Comparison of ENCODE assay signal across 8 mouse cellular contexts in the genomic region with DNA sequence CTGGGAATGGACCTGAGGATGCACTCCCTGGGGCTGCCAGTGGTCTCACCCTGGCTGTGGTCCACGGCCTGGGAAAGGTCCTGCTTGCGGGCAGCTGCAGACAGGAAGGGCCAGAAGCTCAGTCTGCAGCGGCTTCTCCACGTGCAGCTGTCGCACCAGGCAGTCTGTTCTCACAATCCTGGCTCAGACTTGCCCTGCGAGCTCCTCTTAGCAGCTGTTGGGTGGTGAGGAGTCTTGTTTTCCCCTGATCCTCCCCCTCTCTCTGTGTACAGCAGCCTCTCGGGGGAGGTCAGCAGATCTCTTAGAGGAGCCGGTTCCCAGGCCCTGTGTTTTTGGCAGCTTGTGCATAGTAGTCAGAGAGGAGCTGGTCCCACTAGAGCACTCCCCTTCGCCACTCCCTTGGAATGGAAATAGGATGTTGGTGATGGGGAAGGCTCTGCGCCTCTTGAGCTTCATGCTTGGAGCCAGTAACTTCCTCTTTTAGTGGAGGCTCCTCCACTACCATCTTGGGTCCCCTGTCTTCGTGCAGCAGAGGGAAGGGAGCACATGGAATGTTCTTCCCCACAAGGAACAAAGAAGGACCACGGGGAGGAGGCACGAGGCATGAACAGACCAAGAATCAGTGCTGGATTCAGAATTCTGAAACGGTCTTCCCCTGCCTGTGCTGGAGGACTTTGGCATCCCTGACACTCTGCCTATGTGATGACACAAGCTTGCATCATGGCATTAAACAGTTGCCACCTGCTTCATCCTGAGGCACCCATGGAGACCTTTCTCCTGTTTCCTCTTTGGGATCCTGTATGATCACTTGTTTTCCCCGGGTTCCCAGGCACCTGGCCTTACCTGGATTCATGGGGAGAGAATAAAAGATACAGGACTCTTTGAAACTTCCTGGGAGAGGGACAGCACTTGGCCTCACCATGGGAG. TPM values are rescaled to one million over a fixed set of nuclear protein-coding genes. Genes with fewer than 3 reads are reported as not detected.
A peak's percentile ranks its signal among the peaks of the same experiment; 100 is the strongest.
DNase-seq lines count a peak whose midpoint lies in the region; ATAC-seq and TF ChIP-seq lines count a peak whose summit lies in the region.

No protein-coding gene starts in this region.

- intact Hi-C loops in left cerebral cortex, postnatal 14 days (cut with DNase I) = no loop called here

- no peak overlapping the region for H3K4me2 ChIP-seq in heart, embryonic 15.5 days
- no peak overlapping the region for H3K4me2 ChIP-seq in limb, embryonic 13.5 days (replicated peaks)

- H3K27ac ChIP-seq in bone marrow, adult 2 months (ENCODE audit: control insufficient read depth, insufficient read depth, low read depth, low read length, poor library complexity) = peak overlapping the region; percentile 6; the same call in 1 of the 2 replicates
- peak overlapping the region; percentile 73 for H3K27ac ChIP-seq in heart, embryonic 15.5 days
- H3K27ac ChIP-seq in limb, embryonic 13.5 days = peak overlapping the region; percentile 15; the same call in 1 of the 2 replicates

- no peak overlapping the region for H3K4me3 ChIP-seq in bone marrow, adult 2 months (replicated peaks; ENCODE audit: control insufficient read depth, low read depth, low read length)
- no peak overlapping the region for H3K4me3 ChIP-seq in heart, embryonic 15.5 days
- no peak overlapping the region for H3K4me3 ChIP-seq in limb, embryonic 13.5 days

- WGBS in bone marrow, adult 2 months = 63% methylated on average over 15 of the region's 15 CpGs
- 56% methylated on average over 15 of the region's 15 CpGs for WGBS in heart, embryonic 15.5 days
- 64% methylated on average over 15 of the region's 15 CpGs for WGBS in limb, embryonic 13.5 days

- H3K27me3 ChIP-seq in heart, embryonic 15.5 days = no peaks in the 10 kb centered on the region
- no peaks in the 10 kb centered on the region for H3K27me3 ChIP-seq in limb, embryonic 13.5 days

- H3K36me3 ChIP-seq in heart, embryonic 15.5 days = peaks cover 7% of the 10 kb centered on the region; the same call in 1 of the 2 replicates
- peaks cover 63% of the 10 kb centered on the region for H3K36me3 ChIP-seq in limb, embryonic 13.5 days

- DNase-seq in left cerebral cortex, postnatal 14 days (ENCODE audit: low spot score in 2 of 2) = peak; percentile 22 to 57
- DNase-seq in left cerebral cortex, adult 18-20 months (ENCODE audit: low spot score in 2 of 2) = no peak
- DNase-seq in ovary, postnatal 36 days (ENCODE audit: low spot score) = peak; percentile 49
- no peak for DNase-seq in adrenal gland, adult 8-10 months
- DNase-seq in cerebellum, postnatal 36 days = no peak

- peaks cover 5% of the 10 kb centered on the region; the same call in 1 of the 2 replicates for H3K4me1 ChIP-seq in bone marrow, adult 2 months (ENCODE audit: control insufficient read depth, insufficient read depth, low read length)
- H3K4me1 ChIP-seq in heart, embryonic 15.5 days (replicated peaks) = peaks cover 39% of the 10 kb centered on the region
- peaks cover 22% of the 10 kb centered on the region for H3K4me1 ChIP-seq in limb, embryonic 13.5 days

- no peaks in the 10 kb centered on the region for H3K9me3 ChIP-seq in heart, embryonic 15.5 days (replicated peaks)
- H3K9me3 ChIP-seq in limb, embryonic 13.5 days = no peaks in the 10 kb centered on the region

- no peak overlapping the region for H3K9ac ChIP-seq in heart, embryonic 15.5 days
- H3K9ac ChIP-seq in limb, embryonic 13.5 days = 0 out of 2 replicates have a peak overlapping the region, but pooled peaks have one; percentile 9

- ATAC-seq in heart, embryonic 15.5 days (replicated peaks; ENCODE audit: insufficient number of reproducible peaks, insufficient read depth, low FRiP score, low read depth) = peak; percentile 60
- peak; percentile 73 for ATAC-seq in limb, embryonic 13.5 days (ENCODE audit: low FRiP score, low read depth)

- TF ChIP-seq CTCF in bone marrow, adult 2 months (IDR thresholded peaks at IDR 0.05; ENCODE audit: control insufficient read depth, insufficient read depth, low read length) = no peak

- no peak for TF ChIP-seq POLR2A in bone marrow, adult 2 months (IDR thresholded peaks at IDR 0.05; ENCODE audit: borderline replicate concordance, control insufficient read depth, low read depth, low read length)

RNA-seq across cellular contexts. Expression of a gene that starts 14.3 kb away (rescaled TPM):
- total RNA-seq in left cerebral cortex, postnatal 14 days (2021) = 10 to 100 TPM; 72.8 to 78.9 TPM
- total RNA-seq in left cerebral cortex, adult 18-20 months (2021) = 10 to 100 TPM; 56.8 to 60.3 TPM
- polyA plus RNA-seq in bone marrow, adult 2 months (2011; ENCODE audit: insufficient read depth, insufficient read length, low replicate concordance, missing spikeins) = 34.9 and 49.3 TPM in 2 replicates
- 66.0 and 71.5 TPM in 2 replicates for polyA plus RNA-seq in heart, embryonic 15.5 days (2015; fragmentation: Nextera tagmentation; extraction: Ambion mirVana)
- polyA plus RNA-seq in limb, embryonic 13.5 days (2015; fragmentation: Nextera tagmentation; extraction: Ambion mirVana) = 121 and 127 TPM in 2 replicates
- total RNA-seq in adrenal gland, adult 8-10 months (2022) = 10 to 100 TPM; 62.7 to 88.9 (median 78.0) TPM

RNA-seq across cellular contexts. Expression of a gene that starts 33.4 kb away (rescaled TPM):
- total RNA-seq in left cerebral cortex, postnatal 14 days (2021) = 1 to 10 TPM; 2.1 to 4.0 TPM
- 1 to 10 TPM; 3.5 to 4.3 TPM for total RNA-seq in left cerebral cortex, adult 18-20 months (2021)
- polyA plus RNA-seq in bone marrow, adult 2 months (2011; ENCODE audit: insufficient read depth, insufficient read length, low replicate concordance, missing spikeins) = 167 and 178 TPM in 2 replicates
- 4.1 and 6.8 TPM in 2 replicates for polyA plus RNA-seq in heart, embryonic 15.5 days (2015; fragmentation: Nextera tagmentation; extraction: Ambion mirVana)
- polyA plus RNA-seq in limb, embryonic 13.5 days (2015; fragmentation: Nextera tagmentation; extraction: Ambion mirVana) = 15.8 and 16.2 TPM in 2 replicates
- total RNA-seq in adrenal gland, adult 8-10 months (2022) = 10 to 100 TPM; 14.7 to 21.4 (median 18.0) TPM

RNA-seq across cellular contexts. Expression of a gene that starts 43.7 kb away (rescaled TPM):
- 100 to 1,000 TPM; 156 to 160 TPM for total RNA-seq in left cerebral cortex, postnatal 14 days (2021)
- total RNA-seq in left cerebral cortex, adult 18-20 months (2021) = 100 to 1,000 TPM; 174 to 182 TPM
- 57.9 and 61.3 TPM in 2 replicates for polyA plus RNA-seq in bone marrow, adult 2 months (2011; ENCODE audit: insufficient read depth, insufficient read length, low replicate concordance, missing spikeins)
- polyA plus RNA-seq in heart, embryonic 15.5 days (2015; fragmentation: Nextera tagmentation; extraction: Ambion mirVana) = 126 and 127 TPM in 2 replicates
- polyA plus RNA-seq in limb, embryonic 13.5 days (2015; fragmentation: Nextera tagmentation; extraction: Ambion mirVana) = 156 and 168 TPM in 2 replicates
- total RNA-seq in adrenal gland, adult 8-10 months (2022) = 100 to 1,000 TPM; 160 to 216 (median 189) TPM

Comparison
In these comparisons a context has a peak if more than half of its experiments do, and no peak if none do; other contexts are left out.
1. DNase-seq: peak in left cerebral cortex, postnatal 14 days (2 of 2) and ovary, postnatal 36 days (single experiment); none in left cerebral cortex, adult 18-20 months (0 of 2), adrenal gland, adult 8-10 months (single experiment) and cerebellum, postnatal 36 days (0 of 2).
2. H3K27ac ChIP-seq: peak in every context shown above with its lines; median percentile 73 in heart, embryonic 15.5 days; 15 in limb, embryonic 13.5 days; 6 in bone marrow, adult 2 months.